Mouse (Mus musculus) forebrain, embryonic 15.5 days (tissue): ENCODE measurements around the gene Dusp3. TPM values are rescaled to one million over a fixed set of nuclear protein-coding genes. Genes with fewer than 3 reads are reported as not detected.

Experiments
- ATAC-seq: fragments of 200-750 bp; cut with Nextera tagmentation; replicated peaks from 2 replicates; pipeline ENCODE4 v1.8.0; 2017; ENCODE audit warnings: mild to moderate bottlenecking, moderate TSS enrichment, moderate library complexity
- H3K27ac ChIP-seq: fragments of 300-500 bp; sonication (generic); replicated peaks from 2 replicates; pipeline ENCODE4 v1.5.1; 2015; ENCODE audit warnings: mild to moderate bottlenecking, inconsistent platforms
- H3K27me3 ChIP-seq: fragments of 300-500 bp; sonication (generic); 2 replicates; pipeline ENCODE4 v1.6.1; 2015; ENCODE audit warnings: inconsistent platforms
- H3K36me3 ChIP-seq: fragments of 300-500 bp; sonication (generic); 2 replicates; pipeline ENCODE4 v1.6.1; 2015; ENCODE audit warnings: mild to moderate bottlenecking, inconsistent platforms
- H3K4me1 ChIP-seq: fragments of 300-500 bp; sonication (generic); 2 replicates; pipeline ENCODE4 v1.6.1; 2015; ENCODE audit warnings: inconsistent platforms
- H3K4me2 ChIP-seq: fragments of 300-500 bp; sonication (generic); replicated peaks from 2 replicates; pipeline ENCODE4 v1.6.1; 2015; ENCODE audit warnings: mild to moderate bottlenecking, inconsistent platforms
- H3K4me3 ChIP-seq: fragments of 300-500 bp; sonication (generic); 2 replicates; pipeline ENCODE4 v1.5.1; 2015; ENCODE audit warnings: mild to moderate bottlenecking, inconsistent platforms
- H3K9ac ChIP-seq: fragments of 300-500 bp; sonication (generic); replicated peaks from 2 replicates; pipeline ENCODE4 v1.6.1; 2015; ENCODE audit warnings: mild to moderate bottlenecking, inconsistent platforms
- H3K9me3 ChIP-seq: fragments of 300-500 bp; sonication (generic); 2 replicates; pipeline ENCODE4 v1.6.1; 2016; ENCODE audit warnings: inconsistent platforms
- WGBS: fragments of 180-500 bp; shearing (Covaris S2); methylation state at CpG from one replicate; pipeline ENCODE4 v1.1.7; 2015; ENCODE audit warnings: mixed read lengths; 5-methylcytosine and 5-hydroxymethylcytosine counted together
- polyA plus RNA-seq: library from polyadenylated mRNA; unstranded; fragments of >200 nt; fragmentation: Nextera tagmentation; extraction: Ambion mirVana; gene quantifications from 2 replicates; pipeline ENCODE4 v1.2.1, GENCODE M21; 2015

The Dusp3 gene
- 11.0 and 13.0 TPM in 2 replicates for polyA plus RNA-seq

DNA sequence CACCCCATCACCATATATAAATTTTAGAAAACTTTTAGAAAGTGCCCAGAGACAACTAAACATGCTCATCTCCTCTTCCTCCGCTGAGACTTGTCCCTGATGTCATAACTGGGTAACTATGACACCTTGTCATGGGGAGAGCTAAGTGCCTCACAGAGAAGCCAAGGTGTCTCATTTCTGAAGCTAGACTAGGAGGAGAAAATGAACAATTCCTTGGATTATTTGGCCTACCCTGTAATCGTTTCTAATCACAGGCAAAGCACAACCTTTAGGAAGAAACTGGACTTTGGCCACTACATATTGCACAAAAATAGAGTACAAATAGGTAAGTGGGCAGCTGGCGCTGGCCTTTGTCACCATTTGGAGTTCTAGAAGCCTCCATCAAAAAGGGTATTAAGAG, at the start of gene Dusp3:
Dusp3 (minus strand) TSS at position 101 of the 400 bp plus-strand sequence.
- H3K27ac ChIP-seq: no peak within 1 kb of the TSS
- H3K9me3 ChIP-seq: no peaks in the 10 kb centered on the region
- peaks cover 13% of the 10 kb centered on the region; the same call in 1 of the 2 replicates for H3K4me1 ChIP-seq
- no peak within 1 kb of the TSS for H3K9ac ChIP-seq
- peaks cover 4% of the 10 kb centered on the region; the same call in 1 of the 2 replicates for H3K27me3 ChIP-seq
- no peaks in the 10 kb centered on the region for H3K36me3 ChIP-seq
- 68% methylated on average over 3 of the region's 3 CpGs for WGBS
- no peak within 1 kb of the TSS for H3K4me3 ChIP-seq
- H3K4me2 ChIP-seq: no peak within 1 kb of the TSS
- ATAC-seq: no peak

DNA sequence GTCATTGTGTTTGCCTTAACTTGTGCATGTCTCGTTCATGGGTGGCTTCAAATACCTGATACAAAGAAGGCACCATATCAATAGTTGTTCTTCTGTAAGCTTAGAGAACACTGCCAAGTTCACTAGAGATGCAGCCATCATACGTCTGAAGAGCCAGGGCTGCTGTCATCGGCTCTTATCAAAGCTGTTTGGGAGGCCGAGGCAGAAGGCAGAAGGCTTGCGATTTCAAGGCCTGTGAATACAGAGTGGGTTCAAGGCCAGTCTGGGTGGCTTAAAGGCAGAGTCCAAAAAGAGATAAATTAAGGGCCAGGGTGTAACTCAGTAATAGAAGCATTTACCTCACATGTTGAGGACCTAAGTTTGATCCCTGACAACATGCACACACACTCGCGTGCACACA, 49.5 kb upstream of the Dusp3 start:
- Histone ChIP-seq H3K9me3 (no peaks in the 10 kb centered on the region), H3K4me2 (no peak overlapping the region), H3K27me3 (no peaks in the 10 kb centered on the region), H3K36me3 (no peaks in the 10 kb centered on the region), H3K27ac (0 out of 2 replicates have a peak overlapping the region, but pooled peaks have one; percentile 15), H3K4me1 (peaks cover 4% of the 10 kb centered on the region), H3K4me3 (no peak overlapping the region), H3K9ac (no peak overlapping the region)
- no peak for ATAC-seq
- 71% methylated on average over 7 of the region's 7 CpGs for WGBS

DNA sequence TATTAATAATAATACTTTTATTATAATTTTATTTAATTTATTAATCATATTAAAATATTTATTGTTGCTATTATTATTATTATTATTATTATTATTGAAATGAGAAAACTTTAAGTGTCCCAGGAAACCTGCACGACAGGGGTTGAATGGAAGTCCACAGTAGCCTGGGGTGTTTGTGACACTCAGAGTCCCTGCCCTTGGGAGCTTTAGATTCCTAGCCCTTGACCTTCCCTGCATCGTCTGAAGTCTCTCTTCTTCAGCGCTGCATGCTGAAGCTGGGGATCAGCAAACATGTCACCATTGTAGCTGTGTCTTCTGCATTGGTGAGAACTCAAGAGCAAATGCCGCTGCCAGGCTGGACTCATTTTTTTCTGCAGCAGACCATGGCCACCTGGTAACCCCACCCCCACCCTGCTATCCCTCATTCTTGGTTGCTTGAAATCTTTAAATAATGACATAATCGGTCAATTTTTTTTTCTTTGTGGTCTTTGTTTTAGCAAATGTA, 48.7 kb upstream of the Dusp3 start:
- Histone ChIP-seq H3K4me3 (no peak overlapping the region), H3K27ac (0 out of 2 replicates have a peak overlapping the region, but pooled peaks have one; percentile 23), H3K4me2 (no peak overlapping the region), H3K36me3 (no peaks in the 10 kb centered on the region), H3K27me3 (no peaks in the 10 kb centered on the region), H3K4me1 (peaks cover 10% of the 10 kb centered on the region), H3K9me3 (no peaks in the 10 kb centered on the region), H3K9ac (no peak overlapping the region)
- ATAC-seq: no peak
- 76% methylated on average over 5 of the region's 5 CpGs for WGBS

DNA sequence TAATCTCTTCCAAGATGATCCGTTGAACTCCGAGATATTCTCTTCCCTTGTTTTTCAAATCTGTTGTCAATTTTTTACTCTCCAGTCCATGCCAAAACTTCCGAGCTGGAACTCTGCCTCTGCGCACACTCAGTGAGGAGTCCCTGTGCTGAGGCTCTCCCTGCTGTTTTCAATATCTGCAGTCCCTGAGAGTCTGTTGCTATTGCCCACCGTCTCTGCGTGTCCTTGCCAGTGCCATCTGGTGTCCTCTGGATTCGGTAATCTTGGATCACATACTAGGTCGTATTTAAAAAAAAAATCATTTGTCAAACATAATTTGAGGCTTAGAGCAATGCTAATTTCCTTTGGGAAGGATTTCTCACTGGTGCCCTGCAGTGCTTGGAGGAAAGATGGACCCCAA, 48.1 kb upstream of the Dusp3 start:
- no peak for ATAC-seq
- H3K27me3 ChIP-seq: no peaks in the 10 kb centered on the region
- 52% methylated on average over 8 of the region's 8 CpGs for WGBS
- no peak overlapping the region for H3K4me3 ChIP-seq
- no peak overlapping the region for H3K9ac ChIP-seq
- no peaks in the 10 kb centered on the region for H3K9me3 ChIP-seq
- peaks cover 7% of the 10 kb centered on the region for H3K4me1 ChIP-seq
- H3K36me3 ChIP-seq: no peaks in the 10 kb centered on the region
- H3K4me2 ChIP-seq: no peak overlapping the region
- H3K27ac ChIP-seq: 0 out of 2 replicates have a peak overlapping the region, but pooled peaks have one; percentile 2

DNA sequence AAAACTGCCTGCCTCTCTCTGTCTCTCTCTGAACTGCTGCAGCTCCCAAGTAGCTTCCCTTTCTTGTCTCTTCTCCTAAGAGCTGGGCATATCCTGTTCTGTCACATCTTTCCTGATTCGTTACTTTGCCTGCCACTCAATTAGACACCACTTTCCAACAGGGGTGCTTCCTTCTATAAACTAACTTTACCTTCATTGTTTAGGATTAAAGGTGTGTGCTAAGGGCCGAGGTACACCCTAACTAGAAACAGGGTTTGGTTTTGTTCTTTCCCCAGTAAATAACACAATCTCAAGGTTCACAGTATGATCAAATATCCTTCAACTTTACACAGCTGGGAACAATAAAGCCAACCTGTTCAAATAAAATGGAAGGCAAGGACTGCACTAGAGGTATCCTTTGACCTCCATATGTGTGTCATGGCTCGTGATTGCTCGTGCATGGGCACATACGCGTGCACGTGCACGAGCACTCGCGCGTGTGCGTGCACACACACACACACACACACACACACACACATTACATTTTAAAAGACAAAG, 46.3 kb upstream of the Dusp3 start:
- Histone ChIP-seq H3K4me3 (no peak overlapping the region), H3K27me3 (no peaks in the 10 kb centered on the region), H3K4me2 (no peak overlapping the region), H3K9me3 (no peaks in the 10 kb centered on the region), H3K9ac (no peak overlapping the region), H3K4me1 (peaks cover 10% of the 10 kb centered on the region), H3K27ac (no peak overlapping the region), H3K36me3 (no peaks in the 10 kb centered on the region)
- 94% methylated on average over 12 of the region's 12 CpGs for WGBS
- ATAC-seq: no peak

DNA sequence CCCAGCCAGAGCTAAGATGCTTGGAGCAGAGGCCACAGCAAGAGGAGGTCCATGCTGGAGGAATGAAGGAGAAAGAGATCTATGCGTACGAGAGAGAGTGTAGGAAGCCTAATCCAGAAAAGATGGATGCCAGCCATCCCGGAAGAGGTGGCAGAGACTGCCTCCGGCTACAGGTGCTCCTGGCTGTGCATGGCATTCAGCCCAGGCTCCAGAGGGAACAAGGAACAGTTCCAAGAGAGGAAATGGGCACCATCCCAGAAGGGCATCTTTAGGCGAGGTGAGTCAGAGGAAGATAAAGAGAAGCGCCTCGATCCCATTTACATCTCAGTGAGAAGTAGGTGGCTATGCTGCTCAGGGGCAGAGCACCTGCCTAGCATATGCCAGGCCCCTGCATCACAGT, 44.3 kb upstream of the Dusp3 start:
- no peak overlapping the region for H3K27ac ChIP-seq
- no peaks in the 10 kb centered on the region for H3K9me3 ChIP-seq
- no peak for ATAC-seq
- peaks cover 20% of the 10 kb centered on the region for H3K4me1 ChIP-seq
- no peak overlapping the region for H3K9ac ChIP-seq
- no peak overlapping the region for H3K4me2 ChIP-seq
- H3K4me3 ChIP-seq: no peak overlapping the region
- no peaks in the 10 kb centered on the region for H3K36me3 ChIP-seq
- no peaks in the 10 kb centered on the region for H3K27me3 ChIP-seq
- 44% methylated on average over 7 of the region's 7 CpGs for WGBS

DNA sequence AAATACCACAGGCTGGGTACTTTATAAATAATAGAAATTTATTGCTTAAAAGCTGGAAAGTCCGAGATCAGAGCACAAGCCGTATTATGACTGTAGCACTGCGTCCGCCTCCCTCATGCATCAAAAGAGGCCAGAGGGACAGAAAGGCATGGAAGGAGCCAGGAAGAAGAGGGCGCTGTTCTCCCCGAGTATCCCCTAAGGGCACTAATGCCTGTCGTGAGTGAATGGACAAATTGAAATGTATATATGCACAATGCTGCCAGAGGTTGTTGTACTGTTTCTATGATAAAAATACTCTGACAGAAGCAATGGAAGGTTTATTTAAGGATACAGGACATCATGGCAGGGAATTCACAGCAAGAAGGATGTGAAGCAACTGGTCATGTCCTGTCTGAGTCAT, 43.2 kb upstream of the Dusp3 start:
- H3K4me1 ChIP-seq: peaks cover 32% of the 10 kb centered on the region
- no peaks in the 10 kb centered on the region for H3K36me3 ChIP-seq
- H3K4me3 ChIP-seq: no peak overlapping the region
- WGBS: 31% methylated on average over 7 of the region's 7 CpGs
- no peaks in the 10 kb centered on the region for H3K27me3 ChIP-seq
- ATAC-seq: no peak
- no peak overlapping the region for H3K4me2 ChIP-seq
- no peak overlapping the region for H3K27ac ChIP-seq
- H3K9ac ChIP-seq: no peak overlapping the region
- no peaks in the 10 kb centered on the region for H3K9me3 ChIP-seq

DNA sequence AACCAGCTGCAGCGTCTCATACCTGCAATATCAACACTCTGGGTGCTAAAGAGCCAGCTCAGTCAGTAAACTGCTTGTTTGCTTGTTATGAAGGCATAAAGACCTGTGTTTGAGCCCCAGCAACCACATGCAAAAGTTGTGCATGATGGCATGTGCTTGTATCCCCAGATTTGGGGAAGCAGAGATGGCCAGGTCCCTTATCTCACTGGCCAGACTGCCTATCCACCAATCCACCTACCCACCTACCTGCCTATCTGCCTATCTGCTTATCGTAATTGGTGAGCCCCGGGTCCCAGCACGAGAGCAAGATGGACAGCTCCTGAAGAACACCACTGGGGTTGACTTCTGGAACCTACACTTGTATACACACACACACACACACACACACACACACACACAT, 42.5 kb upstream of the Dusp3 start:
- Histone ChIP-seq H3K27ac (no peak overlapping the region), H3K4me1 (peaks cover 37% of the 10 kb centered on the region), H3K36me3 (no peaks in the 10 kb centered on the region), H3K27me3 (no peaks in the 10 kb centered on the region), H3K9me3 (no peaks in the 10 kb centered on the region), H3K4me2 (no peak overlapping the region), H3K4me3 (no peak overlapping the region), H3K9ac (no peak overlapping the region)
- 88% methylated on average over 4 of the region's 4 CpGs for WGBS
- no peak for ATAC-seq

DNA sequence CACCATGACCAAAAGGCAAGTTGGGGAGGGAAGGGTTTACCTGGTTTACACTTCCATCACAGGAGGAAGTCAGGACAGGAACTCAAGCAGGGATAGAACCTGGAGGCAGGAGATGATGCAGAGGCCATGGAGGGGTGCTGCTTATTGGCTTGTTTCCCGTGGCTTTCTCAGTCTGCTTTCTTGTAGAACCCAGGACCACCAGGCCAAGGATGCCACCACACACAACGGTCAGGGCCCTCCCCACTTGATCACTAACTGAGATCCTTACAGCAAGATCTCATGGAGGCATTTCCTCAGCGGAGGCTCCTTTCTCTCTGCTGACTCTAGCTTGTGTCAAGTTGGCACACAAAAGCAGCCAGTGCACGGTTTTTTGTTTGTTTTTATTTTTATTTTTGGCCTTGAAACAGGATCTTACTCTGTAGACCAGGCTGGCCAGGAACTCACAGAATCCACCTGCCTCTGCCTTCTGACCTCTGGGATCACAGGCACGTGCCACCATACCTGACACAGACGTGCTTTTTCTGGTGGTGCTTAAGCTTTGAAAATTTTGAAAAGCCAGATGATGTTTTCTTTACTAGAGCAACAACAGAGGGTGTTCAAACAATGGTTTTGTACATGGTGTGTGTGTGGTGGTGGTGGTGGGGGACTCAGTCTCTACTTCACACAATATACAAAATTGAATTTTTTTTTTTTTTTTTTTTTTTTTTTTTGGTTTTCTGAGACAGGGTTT, 41.4 kb upstream of the Dusp3 start, which contains the start of gene Mpp3:
Mpp3 (minus strand) TSS at position 375 of the 730 bp plus-strand sequence.
- H3K27me3 ChIP-seq: no peaks in the 10 kb centered on the region
- H3K27ac ChIP-seq: peak within 1 kb of the TSS; percentile 91
- peak within 1 kb of the TSS; percentile 77 for H3K9ac ChIP-seq
- H3K36me3 ChIP-seq: 0 out of 2 replicates have a peak, but pooled peaks cover under 1% of the 10 kb centered on the region
- no peaks in the 10 kb centered on the region for H3K9me3 ChIP-seq
- peak within 1 kb of the TSS; percentile 67 for H3K4me3 ChIP-seq
- WGBS: 64% methylated on average over 6 of the region's 6 CpGs
- ATAC-seq: no peak
- H3K4me1 ChIP-seq: peaks cover 37% of the 10 kb centered on the region
- peak within 1 kb of the TSS; percentile 70 for H3K4me2 ChIP-seq

DNA sequence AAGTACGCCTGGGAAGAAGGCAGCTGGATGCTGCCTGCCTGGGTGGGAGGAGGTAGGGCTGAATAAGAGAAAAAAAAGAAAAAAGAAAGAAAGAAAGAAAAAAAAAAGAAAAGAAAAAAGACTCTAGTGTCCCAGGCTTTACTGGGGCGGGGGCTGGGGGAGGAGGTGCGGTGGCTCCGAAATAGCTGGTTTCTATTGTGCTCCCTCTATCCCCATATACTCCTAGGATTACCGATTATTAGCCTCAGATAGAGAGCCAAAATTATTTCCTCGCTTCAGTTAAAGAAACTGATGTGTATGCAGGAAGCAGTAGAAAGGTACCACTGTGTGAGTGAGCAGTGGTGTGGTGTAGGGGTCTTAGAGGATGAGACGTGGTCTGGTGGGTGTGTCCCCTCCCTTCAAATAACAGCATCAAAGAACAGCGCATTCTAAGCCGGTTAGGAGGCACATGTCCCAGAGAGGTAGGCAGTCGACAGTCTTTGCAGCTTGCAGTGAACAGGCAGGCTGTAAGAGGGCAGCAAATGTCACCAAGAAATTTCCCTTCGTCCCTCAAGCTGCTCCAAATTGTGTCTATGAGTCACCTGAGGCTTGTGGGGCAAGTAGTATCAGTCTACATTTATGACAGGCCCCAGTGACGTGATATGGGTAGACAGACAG, 40.7 kb upstream of the Dusp3 start:
- 4% methylated on average over 12 of the region's 12 CpGs for WGBS

DNA sequence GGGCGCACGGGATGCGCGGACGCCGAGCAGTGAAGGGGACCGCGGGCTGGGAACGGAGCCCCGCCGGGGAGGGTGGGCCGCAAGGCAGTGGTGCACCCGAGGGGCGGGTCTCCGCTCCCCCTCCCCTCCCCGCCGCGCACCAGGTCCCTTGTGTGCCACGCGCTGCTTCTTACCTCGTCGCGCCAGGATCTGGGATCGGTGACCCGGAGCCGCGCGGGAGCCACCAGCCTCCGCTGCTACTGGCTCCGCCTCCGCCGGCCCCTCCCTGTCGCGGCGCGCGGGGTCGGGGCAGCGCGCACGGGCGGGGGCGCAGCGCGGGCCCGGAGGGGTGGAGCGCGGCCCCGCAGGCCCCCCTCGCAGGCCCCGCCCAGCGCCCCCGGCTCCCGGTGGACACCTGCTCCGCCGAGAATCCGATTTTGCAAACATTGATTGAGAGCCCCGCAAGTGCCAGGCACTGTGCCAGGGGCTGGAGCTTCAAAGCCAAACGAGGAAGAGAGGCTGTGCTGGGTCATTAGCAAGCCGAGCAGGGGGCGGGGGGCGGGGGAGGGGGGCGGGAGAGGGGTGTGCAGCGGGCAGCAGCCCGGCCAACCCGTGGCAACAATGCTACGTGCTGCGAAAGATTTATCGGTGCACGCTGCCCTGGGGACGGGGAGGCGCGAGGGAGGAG, 40.0 kb upstream of the Dusp3 start:
- H3K27me3 ChIP-seq: no peaks in the 10 kb centered on the region
- H3K4me1 ChIP-seq: peaks cover 37% of the 10 kb centered on the region
- H3K4me3 ChIP-seq: peak overlapping the region; percentile 67
- no peaks in the 10 kb centered on the region for H3K9me3 ChIP-seq
- H3K27ac ChIP-seq: peak overlapping the region; percentile 91
- H3K36me3 ChIP-seq: peaks cover 7% of the 10 kb centered on the region
- ATAC-seq: peak; percentile 88
- WGBS: under 1% methylated on average over 71 of the region's 73 CpGs
- peak overlapping the region; percentile 77 for H3K9ac ChIP-seq
- H3K4me2 ChIP-seq: peak overlapping the region; percentile 70

More for the DNA sequence above, 40.7 kb upstream of the Dusp3 start:
- H3K9ac ChIP-seq: peak overlapping the region; percentile 77
- H3K4me3 ChIP-seq: peak overlapping the region; percentile 67
- H3K4me2 ChIP-seq: peak overlapping the region; percentile 70
- no peaks in the 10 kb centered on the region for H3K9me3 ChIP-seq
- H3K36me3 ChIP-seq: peaks cover 6% of the 10 kb centered on the region
- peak overlapping the region; percentile 91 for H3K27ac ChIP-seq
- peak; percentile 27; the same call in 1 of the 2 replicates for ATAC-seq
- H3K4me1 ChIP-seq: peaks cover 37% of the 10 kb centered on the region
- H3K27me3 ChIP-seq: no peaks in the 10 kb centered on the region
